Mouse (Mus musculus) Patski (cell line): Measurements from ENCODE around the gene Elfn1. TPM values are rescaled to one million over a fixed set of nuclear protein-coding genes. Genes with fewer than 3 reads are reported as not detected.
"Not testable (repeated sequence)": the region's sequence is repeated elsewhere in the genome, so short reads cannot be mapped to it uniquely, and the experiment has no call there.

ENCODE experiments used
- ATAC-seq: fragments of 100-300 bp; one replicate; pipeline ENCODE4 v1.8.0; 2021
- CTCF ChIA-PET: fragments of 350-600 bp; sonication (Branson Sonifier 250); formaldehyde crosslinking; loops from one replicate; lab custom pipeline; 2022; ENCODE audit warnings: inconsistent platforms; lab: Charles Lee
- POLR2A ChIA-PET: fragments of 350-600 bp; sonication (Branson Sonifier 250); formaldehyde crosslinking; loops from one replicate; lab custom pipeline; 2022; ENCODE audit warnings: antibody characterized with exemption, inconsistent platforms; lab: Charles Lee
- DNase-seq: peaks from one replicate; pipeline ENCODE4 v3.0.0-alpha.2; 2011; ENCODE audit warnings: low read depth, low spot score
- H3K27me3 ChIP-seq: fragments of 371-371 bp; one replicate; pipeline ENCODE4 v1.5.1; 2021
- CTCF ChIP-seq: fragments of 100-300 bp; IDR thresholded peaks from one replicate; pipeline ENCODE4 v1.5.1; 2021
- in situ Hi-C: fragments of 300-500 bp; cut with MboI; formaldehyde crosslinking; loops from 3 replicates; pipeline ENCODE4 v1.11.1; 2018; ENCODE audit warnings: low pct_unique_long_range_greater_than_20kb, mixed read lengths
- polyA plus RNA-seq: library from polyadenylated mRNA; unstranded; gene quantifications from one replicate; pipeline ENCODE4 v1.2.3, GENCODE M21; 2021

Elfn1 gene
- polyA plus RNA-seq, 1 experiment from 2014 or later = 51.0 TPM

- POLR2A ChIA-PET = interaction anchor here (1.1 kb wide), 1 partner anchor 8 kb away, joined by 3 read pairs; no protein-coding TSS in a partner anchor
- no peaks in the 10 kb centered on the region for H3K27me3 ChIP-seq
- DNase-seq (no peak), ATAC-seq (no peak)
- CTCF ChIA-PET = no interaction called here
- TF ChIP-seq CTCF = no peak
- in situ Hi-C loops = no loop called here
Observed at GRCm38 (mm10) chr5:139985073-139985746, 77.5 kb downstream of the Elfn1 start.

- no peak for TF ChIP-seq CTCF
- DNase-seq (no peak), ATAC-seq (no peak)
- CTCF ChIA-PET = no interaction called here
- H3K27me3 ChIP-seq = no peaks in the 10 kb centered on the region
- POLR2A ChIA-PET = no interaction called here
- in situ Hi-C loops = no loop called here
Observed at GRCm38 (mm10) chr5:139991531-139991930, 83.8 kb downstream of the Elfn1 start.

- H3K27me3 ChIP-seq, in situ Hi-C loops, DNase-seq, ATAC-seq: not testable (repeated sequence)
- ChIA-PET CTCF (interaction anchor here (1.0 kb wide), 1 partner anchor 8 kb away, joined by 3 read pairs; no protein-coding TSS in a partner anchor), POLR2A (interaction anchor here (0.6 kb wide), 1 partner anchor 9 kb away, joined by 3 read pairs; no protein-coding TSS in a partner anchor)
Observed at GRCm38 (mm10) chr5:139998321-139998720, 90.6 kb downstream of the Elfn1 start.

GRCm38 (mm10) chr5:139998916-139999315 is 91.2 kb downstream of the Elfn1 start:
- DNase-seq = no peak
- in situ Hi-C loops = no loop called here
- POLR2A ChIA-PET = interaction anchor here (0.6 kb wide), 1 partner anchor 10 kb away, joined by 3 read pairs; no protein-coding TSS in a partner anchor
- CTCF ChIA-PET = interaction anchor here (1.0 kb wide), 1 partner anchor 9 kb away, joined by 3 read pairs; no protein-coding TSS in a partner anchor
- H3K27me3 ChIP-seq = no peaks in the 10 kb centered on the region
- no peak for ATAC-seq
- no peak for TF ChIP-seq CTCF

GRCm38 (mm10) chr5:140002541-140002940 is 94.8 kb downstream of the Elfn1 start:
- DNase-seq = no peak
- in situ Hi-C loops = no loop called here
- ChIA-PET POLR2A (no interaction called here), CTCF (interaction anchor here (3.0 kb wide), 1 partner anchor 12 kb away, joined by 8 read pairs; no protein-coding TSS in a partner anchor)
- no peaks in the 10 kb centered on the region for H3K27me3 ChIP-seq
- no peak for ATAC-seq
- no peak for TF ChIP-seq CTCF

GRCm38 (mm10) chr5:140006861-140007260 is 99.1 kb downstream of the Elfn1 start:
- in situ Hi-C loops = no loop called here
- DNase-seq (no peak), ATAC-seq (no peak)

GRCm38 (mm10) chr5:140007656-140008522 is 100.1 kb downstream of the Elfn1 start:
- ATAC-seq (no peak), DNase-seq (no peak)
- H3K27me3 ChIP-seq = no peaks in the 10 kb centered on the region
- POLR2A ChIA-PET = no interaction called here
- in situ Hi-C loops = no loop called here
- no peak for TF ChIP-seq CTCF
- CTCF ChIA-PET = interaction anchor here (1.0 to 1.1 kb wide), 2 partner anchors 9 to 17 kb away, joined by 3 to 4 read pairs; no protein-coding TSS in a partner anchor

More at GRCm38 (mm10) chr5:140006861-140007260, 99.1 kb downstream of the Elfn1 start:
- no peaks in the 10 kb centered on the region for H3K27me3 ChIP-seq
- TF ChIP-seq CTCF = no peak
- CTCF ChIA-PET = no interaction called here
- POLR2A ChIA-PET = interaction anchor here (0.5 kb wide), 1 partner anchor 215 kb away, joined by 3 read pairs; no protein-coding TSS in a partner anchor

- ATAC-seq = no peak
- ChIA-PET POLR2A (no interaction called here), CTCF (interaction anchor here (1.0 to 1.1 kb wide), 2 partner anchors 8 to 16 kb away, joined by 3 to 4 read pairs; no protein-coding TSS in a partner anchor)
- no peaks in the 10 kb centered on the region for H3K27me3 ChIP-seq
- in situ Hi-C loops = no loop called here
- no peak for TF ChIP-seq CTCF
- DNase-seq = no peak
Observed at GRCm38 (mm10) chr5:140008523-140008806, 100.7 kb downstream of the Elfn1 start.

GRCm38 (mm10) chr5:140009083-140009655 is 101.4 kb downstream of the Elfn1 start:
- H3K27me3 ChIP-seq = no peaks in the 10 kb centered on the region
- no peak for TF ChIP-seq CTCF
- ChIA-PET POLR2A (no interaction called here), CTCF (interaction anchor here (0.8 kb wide), 1 partner anchor 25 kb away, joined by 3 read pairs; no protein-coding TSS in a partner anchor)
- in situ Hi-C loops = no loop called here
- ATAC-seq = no peak
- DNase-seq = no peak

GRCm38 (mm10) chr5:140010405-140010804 is 102.7 kb downstream of the Elfn1 start:
- TF ChIP-seq CTCF = no peak
- in situ Hi-C loops = no loop called here
- ChIA-PET POLR2A (no interaction called here), CTCF (no interaction called here)
- no peak for DNase-seq
- no peaks in the 10 kb centered on the region for H3K27me3 ChIP-seq
- ATAC-seq = no peak
